Mouse (Mus musculus): ENCODE data around the gene Spg7.

GRCm38 (mm10) chr8:123027786-123028185, 35.0 kb upstream of the Spg7 start:
- TF ChIP-seq CTCF (IDR thresholded peaks at IDR 0.05; ENCODE audit: low read depth, low read length), result no peak
- no peak for TF ChIP-seq EP300 (IDR thresholded peaks at IDR 0.05; ENCODE audit: insufficient read depth, low read depth, low read length)

All from ES-Bruce4 (cell line).